Mouse (Mus musculus) layer of hippocampus, adult 9-11 months (tissue): ENCODE results near the gene Rftn1.
A peak's percentile ranks its signal among the peaks of the same experiment; 100 is the strongest.

Experiments used
- DNase-seq: peaks from one replicate; pipeline ENCODE4 v3.0.0; 2022

Rftn1 gene

GRCm38 (mm10) chr17:50199075-50199850 lies 8.8 kb upstream of the Rftn1 start:
- no peak for DNase-seq

GRCm38 (mm10) chr17:50197572-50197971 lies 7.1 kb upstream of the Rftn1 start:
- no peak for DNase-seq

- DNase-seq: no peak
Measured at GRCm38 (mm10) chr17:50196005-50196672, 5.7 kb upstream of the Rftn1 start.

- DNase-seq: no peak
Measured at GRCm38 (mm10) chr17:50195399-50195798, 4.9 kb upstream of the Rftn1 start.

- no peak for DNase-seq
Measured at GRCm38 (mm10) chr17:50194541-50194940, 4.1 kb upstream of the Rftn1 start.

GRCm38 (mm10) chr17:50193653-50194052 lies 3.2 kb upstream of the Rftn1 start:
- DNase-seq: peak; percentile 33

- DNase-seq: no peak
Measured at GRCm38 (mm10) chr17:50192376-50192940, 2.0 kb upstream of the Rftn1 start.

- DNase-seq: no peak
Measured at GRCm38 (mm10) chr17:50191318-50191957, 964 bp upstream of the Rftn1 start.

GRCm38 (mm10) chr17:50189381-50190012 lies 977 bp downstream of the Rftn1 start:
- DNase-seq: peak; percentile 60

GRCm38 (mm10) chr17:50188662-50189345 lies 1.7 kb downstream of the Rftn1 start:
- no peak for DNase-seq

GRCm38 (mm10) chr17:50185616-50186015 lies 4.9 kb downstream of the Rftn1 start:
- DNase-seq: no peak

- no peak for DNase-seq
Measured at GRCm38 (mm10) chr17:50185083-50185482, 5.4 kb downstream of the Rftn1 start.

- DNase-seq: no peak
Measured at GRCm38 (mm10) chr17:50184217-50185038, 6.0 kb downstream of the Rftn1 start.

GRCm38 (mm10) chr17:50183300-50183699 lies 7.2 kb downstream of the Rftn1 start:
- no peak for DNase-seq

GRCm38 (mm10) chr17:50182542-50182951 lies 7.9 kb downstream of the Rftn1 start:
- DNase-seq: peak; percentile 61

- DNase-seq: no peak
Measured at GRCm38 (mm10) chr17:50180899-50181570, 9.4 kb downstream of the Rftn1 start.

GRCm38 (mm10) chr17:50173776-50174175 lies 16.7 kb downstream of the Rftn1 start:
- DNase-seq: no peak

GRCm38 (mm10) chr17:50173368-50173767 lies 17.1 kb downstream of the Rftn1 start:
- DNase-seq: no peak

- no peak for DNase-seq
Measured at GRCm38 (mm10) chr17:50172795-50173194, 17.7 kb downstream of the Rftn1 start.

- DNase-seq: no peak
Measured at GRCm38 (mm10) chr17:50170935-50171545, 19.4 kb downstream of the Rftn1 start.
